Mouse (Mus musculus): ENCODE measurements around the gene Arhgap30. TPM values are rescaled to one million over a fixed set of nuclear protein-coding genes. Genes with fewer than 3 reads are reported as not detected.

The Arhgap30 gene
- polyA plus RNA-seq, 1 experiment from 2014 or later = 1.2 TPM

DNA sequence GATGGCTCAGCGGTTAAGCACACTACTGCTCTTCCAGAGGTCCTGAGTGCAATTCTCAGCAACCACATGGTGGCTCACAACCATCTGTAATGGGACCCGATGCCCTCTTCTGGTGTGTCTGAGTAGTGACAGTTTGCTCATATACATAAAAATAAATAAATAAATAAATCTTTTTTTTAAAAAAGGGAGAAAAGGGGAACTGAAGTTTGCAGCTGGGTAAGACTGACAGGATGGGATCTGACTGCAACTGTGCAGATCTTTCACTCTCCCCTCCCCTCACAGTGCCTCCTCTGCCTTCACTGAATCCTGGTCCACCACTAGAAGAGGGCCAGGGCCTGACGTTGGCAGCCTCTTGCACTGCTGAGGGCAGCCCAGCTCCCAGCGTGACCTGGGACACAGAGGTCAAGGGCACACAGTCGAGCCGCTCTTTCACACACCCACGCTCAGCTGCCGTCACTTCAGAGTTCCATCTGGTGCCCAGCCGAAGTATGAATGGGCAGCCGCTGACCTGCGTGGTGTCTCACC lies 6.6 kb upstream of the Arhgap30 start:
- Histone ChIP-seq H3K4me1 (replicated peaks) (peaks cover 9% of the 10 kb centered on the region), H3K9ac (no peak overlapping the region), H3K27me3 (peaks cover 30% of the 10 kb centered on the region), H3K9me3 (no peaks in the 10 kb centered on the region), H3K36me3 (no peaks in the 10 kb centered on the region), H3K4me3 (no peak overlapping the region), H3K27ac (replicated peaks) (no peak overlapping the region), H3K4me2 (no peak overlapping the region)
- WGBS = 78% methylated on average over 11 of the region's 11 CpGs
- no peak for ATAC-seq (ENCODE audit: low read depth)

DNA sequence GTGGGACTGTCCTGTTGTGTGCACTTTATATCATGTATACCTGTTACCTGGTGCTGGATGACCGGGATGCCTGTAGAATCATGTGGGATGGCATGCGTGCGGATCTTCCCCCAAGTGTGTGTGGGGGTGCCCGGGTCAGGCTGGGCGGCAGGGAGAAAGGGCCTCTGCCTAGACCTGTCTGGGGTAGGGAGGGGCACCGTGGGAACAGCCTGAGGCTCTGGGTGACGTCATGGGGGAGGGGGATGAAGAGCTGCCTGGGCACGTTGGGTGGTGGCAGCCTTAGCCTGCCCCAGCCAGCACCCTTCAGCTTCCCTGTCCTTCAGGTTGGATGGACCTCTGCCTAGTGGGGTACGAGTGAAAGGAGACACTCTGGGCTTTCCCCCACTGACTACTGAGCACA lies 4.4 kb upstream of the Arhgap30 start:
- no peak overlapping the region for H3K4me2 ChIP-seq
- no peak overlapping the region for H3K27ac ChIP-seq (replicated peaks)
- no peak overlapping the region for H3K4me3 ChIP-seq
- ATAC-seq (ENCODE audit: low read depth) = no peak
- H3K9me3 ChIP-seq = no peaks in the 10 kb centered on the region
- WGBS = 74% methylated on average over 9 of the region's 9 CpGs
- peaks cover 28% of the 10 kb centered on the region for H3K27me3 ChIP-seq
- no peaks in the 10 kb centered on the region for H3K36me3 ChIP-seq
- H3K4me1 ChIP-seq (replicated peaks) = peaks cover 9% of the 10 kb centered on the region
- no peak overlapping the region for H3K9ac ChIP-seq

DNA sequence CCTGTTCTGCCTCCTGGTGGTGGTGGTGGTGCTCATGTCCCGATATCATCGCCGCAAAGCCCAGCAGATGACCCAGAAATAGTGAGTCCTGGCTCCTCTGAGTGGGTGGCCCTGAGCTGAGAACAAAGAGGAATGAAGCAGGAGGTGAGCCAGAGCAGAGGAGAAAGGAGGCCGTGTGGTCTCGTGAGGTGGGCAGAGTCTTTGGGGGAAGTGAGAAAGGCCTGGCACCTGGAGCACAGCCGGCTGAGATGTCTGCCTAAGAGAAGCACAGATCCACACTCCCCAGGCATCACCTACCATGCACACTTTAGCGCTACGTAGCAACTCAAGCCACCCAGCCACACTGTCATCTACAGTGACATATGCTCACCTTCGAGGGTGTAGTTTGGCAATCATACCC lies 3.6 kb upstream of the Arhgap30 start:
- ATAC-seq (ENCODE audit: low read depth) = no peak
- Histone ChIP-seq H3K4me2 (no peak overlapping the region), H3K27me3 (peaks cover 25% of the 10 kb centered on the region; the same call in 1 of the 2 replicates), H3K27ac (replicated peaks) (no peak overlapping the region), H3K9me3 (no peaks in the 10 kb centered on the region), H3K9ac (no peak overlapping the region), H3K36me3 (no peaks in the 10 kb centered on the region), H3K4me1 (replicated peaks) (peaks cover 5% of the 10 kb centered on the region), H3K4me3 (no peak overlapping the region)
- WGBS = 75% methylated on average over 9 of the region's 9 CpGs

DNA sequence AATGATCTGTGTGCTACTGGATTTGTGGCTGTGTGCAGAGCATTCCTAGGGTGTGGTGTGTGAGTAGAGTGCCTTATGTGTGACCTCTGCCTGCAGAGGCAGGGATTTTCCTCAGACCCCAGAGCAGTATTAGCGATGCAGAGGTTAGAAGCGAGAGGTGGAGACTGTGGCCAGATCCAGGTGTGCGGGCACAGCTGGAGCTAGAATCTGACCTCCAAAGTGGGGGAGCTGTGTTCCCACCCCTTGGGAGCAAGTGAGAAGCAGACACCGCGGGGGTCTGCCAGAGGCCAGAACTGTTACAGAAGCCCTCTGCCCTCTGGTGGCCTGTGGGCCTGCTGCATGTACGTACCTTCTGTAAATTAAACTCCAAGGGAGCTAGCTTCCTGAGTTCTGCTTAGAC lies 1.7 kb upstream of the Arhgap30 start:
- H3K4me3 ChIP-seq = no peak overlapping the region
- H3K9ac ChIP-seq = no peak overlapping the region
- no peaks in the 10 kb centered on the region for H3K9me3 ChIP-seq
- H3K4me1 ChIP-seq (replicated peaks) = no peaks in the 10 kb centered on the region
- no peak overlapping the region for H3K27ac ChIP-seq (replicated peaks)
- no peak for ATAC-seq (ENCODE audit: low read depth)
- no peaks in the 10 kb centered on the region for H3K36me3 ChIP-seq
- 0 out of 2 replicates have a peak, but pooled peaks cover 9% of the 10 kb centered on the region for H3K27me3 ChIP-seq
- H3K4me2 ChIP-seq = no peak overlapping the region
- 33% methylated on average over 6 of the region's 6 CpGs for WGBS

DNA sequence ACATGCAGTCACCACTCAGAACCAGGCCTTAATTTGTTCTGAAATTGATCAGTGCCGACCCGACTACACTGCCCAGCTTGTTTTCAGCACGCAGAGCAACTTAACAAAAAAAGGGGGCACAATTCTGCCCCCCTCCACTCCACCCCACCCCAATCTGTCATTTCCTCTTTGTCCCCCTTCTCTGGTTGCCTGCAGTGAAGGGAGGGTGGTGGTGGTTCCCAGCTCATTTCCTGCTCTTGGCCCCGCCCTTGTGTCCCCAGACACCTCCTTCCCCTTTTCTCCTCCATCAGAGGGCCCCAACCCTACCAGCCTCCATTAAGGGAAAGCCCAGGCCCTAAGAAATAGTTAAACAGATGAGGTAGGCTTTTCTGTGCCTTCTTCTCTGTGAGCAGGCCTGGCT lies 1.3 kb downstream of the Arhgap30 start:
- Histone ChIP-seq H3K4me1 (replicated peaks) (no peaks in the 10 kb centered on the region), H3K4me2 (no peak overlapping the region), H3K27ac (replicated peaks) (no peak overlapping the region), H3K4me3 (no peak overlapping the region), H3K9ac (no peak overlapping the region), H3K36me3 (no peaks in the 10 kb centered on the region), H3K27me3 (no peaks in the 10 kb centered on the region), H3K9me3 (no peaks in the 10 kb centered on the region)
- no peak for ATAC-seq (ENCODE audit: low read depth)
- WGBS = 82% methylated on average over 4 of the region's 4 CpGs

DNA sequence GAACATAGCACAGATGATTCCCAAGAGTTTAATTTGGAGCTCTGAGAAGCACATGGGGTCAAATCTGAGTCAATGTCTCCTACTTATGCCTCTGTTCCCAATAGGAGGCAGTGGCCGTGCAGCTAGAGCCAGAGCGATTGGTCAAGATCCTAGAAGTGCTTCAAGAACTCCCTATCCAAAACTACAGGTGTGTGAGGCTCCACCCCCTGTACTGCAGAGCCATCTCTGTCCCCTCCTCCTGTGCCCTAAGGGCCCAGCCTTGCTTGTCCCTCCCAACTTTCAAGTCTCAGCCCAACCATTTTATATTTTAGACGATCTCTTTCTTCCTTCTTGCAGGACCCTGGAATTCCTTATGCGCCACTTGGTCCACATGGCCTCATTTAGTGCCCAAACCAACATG lies 13.1 kb downstream of the Arhgap30 start:
- Histone ChIP-seq H3K4me1 (replicated peaks) (no peaks in the 10 kb centered on the region), H3K27me3 (peaks cover 5% of the 10 kb centered on the region; the same call in 1 of the 2 replicates)

DNA sequence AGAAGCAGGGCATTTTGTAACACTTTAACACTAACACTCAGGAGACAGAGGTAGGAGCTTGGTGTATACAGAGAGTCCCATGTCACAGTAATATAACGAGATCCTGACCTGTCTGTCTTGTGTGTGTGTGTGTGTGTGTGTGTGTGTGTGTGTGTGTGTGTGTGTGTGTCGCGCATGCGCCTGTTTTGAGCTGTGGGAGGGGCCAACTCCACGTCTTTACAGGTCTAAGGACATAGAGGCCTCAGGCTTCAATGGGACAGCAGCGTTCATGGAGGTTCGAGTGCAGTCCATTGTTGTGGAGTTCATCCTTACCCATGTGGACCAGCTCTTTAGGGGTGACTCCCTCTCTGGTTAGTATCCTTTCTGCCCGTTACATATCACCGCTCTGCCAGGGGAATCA lies 14.2 kb downstream of the Arhgap30 start:
- Histone ChIP-seq H3K27ac (replicated peaks) (no peak overlapping the region), H3K9me3 (no peaks in the 10 kb centered on the region), H3K4me1 (replicated peaks) (no peaks in the 10 kb centered on the region), H3K27me3 (peaks cover 17% of the 10 kb centered on the region), H3K9ac (no peak overlapping the region), H3K4me2 (no peak overlapping the region), H3K36me3 (no peaks in the 10 kb centered on the region), H3K4me3 (no peak overlapping the region)
- 84% methylated on average over 9 of the region's 9 CpGs for WGBS
- ATAC-seq (ENCODE audit: low read depth) = no peak

More for the DNA sequence above, 13.1 kb downstream of the Arhgap30 start:
- Histone ChIP-seq H3K4me2 (no peak overlapping the region), H3K4me3 (no peak overlapping the region), H3K36me3 (no peaks in the 10 kb centered on the region), H3K9me3 (no peaks in the 10 kb centered on the region), H3K9ac (no peak overlapping the region), H3K27ac (replicated peaks) (no peak overlapping the region)
- no peak for ATAC-seq (ENCODE audit: low read depth)
- WGBS = 82% methylated on average over 4 of the region's 4 CpGs

DNA sequence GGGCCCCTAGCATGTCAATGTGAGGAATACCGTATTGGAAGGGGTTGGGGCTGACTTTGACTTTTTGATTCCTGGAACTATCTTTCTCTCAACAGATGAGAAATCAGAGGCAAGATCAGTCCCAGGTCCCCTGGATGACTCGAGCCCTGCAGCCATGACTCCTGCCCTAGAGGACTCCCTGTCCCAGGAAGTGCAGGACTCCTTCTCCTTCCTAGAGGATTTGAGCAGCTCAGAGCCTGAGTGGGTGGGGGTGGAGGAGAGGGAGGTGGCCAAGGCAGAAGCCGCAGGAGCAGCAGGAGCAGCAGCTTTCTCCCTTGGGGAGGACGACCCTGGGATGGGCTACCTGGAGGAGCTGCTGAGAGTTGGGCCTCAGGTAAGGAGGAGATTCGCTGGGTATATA lies 18.5 kb downstream of the Arhgap30 start:
- H3K27ac ChIP-seq (replicated peaks) = no peak overlapping the region
- no peak overlapping the region for H3K4me2 ChIP-seq
- peaks cover 33% of the 10 kb centered on the region for H3K27me3 ChIP-seq
- no peak for ATAC-seq (ENCODE audit: low read depth)
- H3K4me1 ChIP-seq (replicated peaks) = no peaks in the 10 kb centered on the region
- H3K4me3 ChIP-seq = no peak overlapping the region
- no peaks in the 10 kb centered on the region for H3K36me3 ChIP-seq
- no peaks in the 10 kb centered on the region for H3K9me3 ChIP-seq
- 76% methylated on average over 5 of the region's 5 CpGs for WGBS
- H3K9ac ChIP-seq = no peak overlapping the region

DNA sequence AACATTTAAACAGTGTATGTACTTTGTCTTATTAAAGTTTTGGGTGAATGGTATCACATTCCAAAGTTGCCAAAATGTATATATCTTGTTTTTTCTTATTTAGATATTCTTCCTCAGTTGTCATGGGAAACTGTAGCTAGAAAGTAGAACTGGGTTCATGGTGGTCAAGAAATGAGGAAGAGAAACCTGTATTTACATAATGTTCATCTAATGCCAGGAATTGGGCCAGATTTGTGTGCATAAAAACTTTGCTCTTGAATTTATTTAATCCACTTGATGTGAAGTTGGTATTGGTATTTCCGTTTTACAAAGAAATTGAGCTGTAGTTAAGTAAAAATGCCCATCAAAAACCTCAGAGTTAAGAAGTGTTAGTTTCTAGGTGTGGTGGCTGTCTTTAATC lies 21.5 kb downstream of the Arhgap30 start:
- H3K27ac ChIP-seq (replicated peaks) = no peak overlapping the region
- ATAC-seq (ENCODE audit: low read depth) = no peak
- peaks cover 8% of the 10 kb centered on the region for H3K36me3 ChIP-seq
- H3K4me3 ChIP-seq = no peak overlapping the region
- H3K27me3 ChIP-seq = peaks cover 33% of the 10 kb centered on the region
- no peaks in the 10 kb centered on the region for H3K9me3 ChIP-seq
- 68% methylated on average over 1 of the region's 1 CpGs for WGBS
- H3K4me1 ChIP-seq (replicated peaks) = peaks cover 22% of the 10 kb centered on the region
- H3K4me2 ChIP-seq = no peak overlapping the region
- H3K9ac ChIP-seq = no peak overlapping the region

DNA sequence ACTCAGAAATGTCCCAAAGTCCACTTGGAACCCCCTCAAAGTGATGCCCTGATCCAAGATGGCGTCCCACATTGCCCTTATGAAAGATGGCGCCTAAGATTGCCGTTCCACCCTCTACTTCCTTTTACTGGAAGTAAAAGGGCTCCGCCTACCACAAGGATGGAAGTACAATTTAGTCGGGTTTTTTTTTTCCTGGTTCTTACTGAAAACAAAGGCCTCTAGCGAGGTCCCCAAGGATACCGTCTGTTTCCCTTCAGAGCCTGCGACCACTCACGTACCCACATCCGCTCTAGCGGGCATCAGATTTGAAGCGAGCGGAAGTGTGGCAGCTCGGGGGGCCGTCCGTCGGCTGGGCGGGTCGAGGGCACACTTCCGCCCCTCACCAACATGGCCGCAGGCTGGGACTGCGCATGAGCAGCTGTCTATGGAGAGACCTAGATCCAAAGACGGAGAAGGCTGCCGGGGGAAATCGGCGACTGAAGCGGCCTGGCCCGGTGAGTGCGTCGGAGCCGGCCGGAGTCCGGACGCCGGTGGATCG lies 22.3 kb downstream of the Arhgap30 start, which contains the start of gene Usf1:
TSS of gene Usf1 (plus strand) at position 367 of the 538 bp plus-strand sequence.
- Histone ChIP-seq H3K4me3 (peak within 1 kb of the TSS; percentile 92), H3K4me2 (peak within 1 kb of the TSS; percentile 66), H3K27me3 (peaks cover 33% of the 10 kb centered on the region), H3K9ac (peak within 1 kb of the TSS; percentile 99), H3K4me1 (replicated peaks) (peaks cover 22% of the 10 kb centered on the region), H3K36me3 (peaks cover 16% of the 10 kb centered on the region), H3K9me3 (no peaks in the 10 kb centered on the region), H3K27ac (replicated peaks) (peak within 1 kb of the TSS; percentile 95)
- peak; percentile 98 for ATAC-seq (ENCODE audit: low read depth)
- under 1% methylated on average over 36 of the region's 36 CpGs for WGBS

DNA sequence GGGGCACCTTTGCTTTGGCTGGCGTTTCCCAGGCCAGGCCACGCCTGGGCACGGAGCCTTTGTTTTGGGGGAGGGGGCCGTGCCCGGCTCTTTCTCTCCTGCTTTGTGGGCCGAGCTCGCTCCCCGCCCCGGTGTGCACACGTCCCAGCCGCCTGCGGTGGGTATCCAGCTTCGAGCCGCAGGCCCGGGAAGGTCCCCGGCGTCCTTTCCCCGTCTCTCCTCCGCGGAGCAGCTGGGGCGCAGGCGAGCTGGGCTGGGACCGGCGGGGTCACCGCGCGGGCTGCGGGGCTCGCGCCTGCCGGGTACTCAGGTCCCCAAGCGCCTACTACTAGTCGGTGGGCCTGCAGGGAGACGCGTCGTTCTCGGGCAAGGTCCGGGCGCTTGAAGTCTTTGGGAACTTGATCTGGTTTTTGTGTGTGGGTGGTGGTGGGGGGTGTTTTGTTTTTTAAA lies 22.8 kb downstream of the Arhgap30 start:
- Histone ChIP-seq H3K4me2 (peak overlapping the region; percentile 66), H3K4me3 (peak overlapping the region; percentile 92), H3K27me3 (peaks cover 29% of the 10 kb centered on the region), H3K36me3 (peaks cover 21% of the 10 kb centered on the region), H3K27ac (replicated peaks) (peak overlapping the region; percentile 95), H3K4me1 (replicated peaks) (peaks cover 22% of the 10 kb centered on the region), H3K9me3 (no peaks in the 10 kb centered on the region), H3K9ac (peak overlapping the region; percentile 99)
- WGBS = under 1% methylated on average over 39 of the region's 39 CpGs
- peak; percentile 80 for ATAC-seq (ENCODE audit: low read depth)

DNA sequence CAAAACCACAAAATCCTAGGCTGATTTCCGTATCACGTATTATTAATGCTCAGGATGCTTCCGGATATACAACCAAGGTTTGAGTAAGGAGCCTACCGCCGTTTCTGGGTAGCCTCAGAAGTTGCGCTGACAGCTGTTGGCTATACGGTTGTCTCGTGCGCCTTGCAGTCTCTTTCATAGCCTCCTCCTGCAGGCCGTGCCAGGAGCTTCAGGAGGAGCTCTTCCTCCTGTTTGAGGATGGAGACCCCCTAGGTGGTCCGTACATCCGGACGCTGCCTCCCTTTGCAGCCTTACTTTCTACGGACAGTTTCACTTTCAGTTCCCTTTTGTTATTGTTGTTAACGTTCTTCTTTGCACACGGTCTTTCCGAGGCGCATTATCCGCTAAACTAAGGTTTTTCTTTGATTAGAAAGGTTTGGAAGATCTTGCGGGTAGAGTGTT lies 23.3 kb downstream of the Arhgap30 start:
- under 1% methylated on average over 20 of the region's 20 CpGs for WGBS
- no peaks in the 10 kb centered on the region for H3K9me3 ChIP-seq
- ATAC-seq (ENCODE audit: low read depth) = peak; percentile 69
- peaks cover 22% of the 10 kb centered on the region for H3K4me1 ChIP-seq (replicated peaks)
- H3K36me3 ChIP-seq = peaks cover 26% of the 10 kb centered on the region
- peak overlapping the region; percentile 99 for H3K9ac ChIP-seq
- H3K27ac ChIP-seq (replicated peaks) = peak overlapping the region; percentile 95
- H3K27me3 ChIP-seq = peaks cover 26% of the 10 kb centered on the region
- peak overlapping the region; percentile 92 for H3K4me3 ChIP-seq
- peak overlapping the region; percentile 66 for H3K4me2 ChIP-seq

DNA sequence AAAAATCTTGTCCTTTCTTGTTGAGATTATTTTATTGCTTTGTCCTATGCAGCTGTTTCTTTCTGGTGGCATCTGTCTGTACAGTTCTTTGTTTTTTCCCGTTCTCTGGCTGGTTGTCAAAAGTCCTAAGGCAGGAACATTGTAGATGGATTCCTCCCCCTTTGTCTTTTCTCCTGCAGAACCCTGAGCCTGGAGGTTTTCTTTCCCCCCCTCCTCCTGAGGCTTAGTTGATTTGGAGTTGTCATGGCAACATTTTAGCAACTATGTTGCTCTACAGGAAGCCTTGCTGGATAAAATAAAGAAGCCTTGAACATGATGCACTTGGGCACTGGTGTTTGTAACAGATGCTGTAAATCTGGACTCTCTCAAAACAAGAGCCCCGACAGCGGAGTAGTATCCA lies 23.7 kb downstream of the Arhgap30 start:
- Histone ChIP-seq H3K27ac (replicated peaks) (peak overlapping the region; percentile 95), H3K4me1 (replicated peaks) (peaks cover 22% of the 10 kb centered on the region), H3K4me3 (peak overlapping the region; percentile 92), H3K27me3 (peaks cover 22% of the 10 kb centered on the region), H3K9me3 (no peaks in the 10 kb centered on the region), H3K4me2 (peak overlapping the region; percentile 66), H3K36me3 (peaks cover 31% of the 10 kb centered on the region), H3K9ac (peak overlapping the region; percentile 99)
- WGBS = 13% methylated on average over 3 of the region's 3 CpGs
- peak; percentile 3; the same call in 1 of the 2 replicates for ATAC-seq (ENCODE audit: low read depth)
